ENCODE assay signal across 10 mouse cellular contexts in genomic region chr5:74190161-74190491, GRCm38 (mm10). TPM values are rescaled to one million over a fixed set of nuclear protein-coding genes. Genes with fewer than 3 reads are reported as not detected.
A peak's percentile ranks its signal among the peaks of the same experiment; 100 is the strongest.
DNase-seq lines count a peak whose midpoint lies in the region; ATAC-seq and TF ChIP-seq lines count a peak whose summit lies in the region.
"Had no signal": no experiment of that assay in that cellular context is flagged by ENCODE, and none has a peak within 500 bp of the region (broad histone marks: within the 10 kb centered on the region; RNA-seq: fewer than 3 reads in every experiment).

No protein-coding gene starts in this region.

- ATAC-seq in kidney, embryonic 14.5 days (ENCODE audit: low FRiP score, low TSS enrichment), result no peak
- ATAC-seq in embryonic facial prominence, embryonic 13.5 days (ENCODE audit: insufficient number of reproducible peaks, insufficient read depth, low FRiP score, low TSS enrichment, low read depth), result no peak
- no peak for ATAC-seq in heart, embryonic 16.5 days (replicated peaks; ENCODE audit: extremely low read depth, insufficient read depth, low FRiP score)

- no peak overlapping the region for H3K4me2 ChIP-seq in kidney, embryonic 14.5 days (replicated peaks; ENCODE audit: low read depth, low read length)
- peak overlapping the region; percentile 14; the same call in 1 of the 2 replicates for H3K4me2 ChIP-seq in embryonic facial prominence, embryonic 13.5 days
- peak overlapping the region; percentile 50 for H3K4me2 ChIP-seq in heart, embryonic 16.5 days (ENCODE audit: low read depth, low read length)

- no peak overlapping the region; the same call in 1 of the 2 replicates for H3K27ac ChIP-seq in kidney, adult 2 months (ENCODE audit: insufficient read depth, low read depth, low read length)
- no peak overlapping the region for H3K27ac ChIP-seq in kidney, embryonic 14.5 days (ENCODE audit: low read depth, low read length)
- peak overlapping the region; percentile 68 for H3K27ac ChIP-seq in embryonic facial prominence, embryonic 13.5 days
- peak overlapping the region; percentile 46 for H3K27ac ChIP-seq in heart, embryonic 16.5 days (ENCODE audit: low read length)

- H3K9ac ChIP-seq in kidney, embryonic 14.5 days (ENCODE audit: low read depth, low read length), result no peak overlapping the region
- H3K9ac ChIP-seq in embryonic facial prominence, embryonic 13.5 days, result peak overlapping the region; percentile 44; the same call in 1 of the 2 replicates
- H3K9ac ChIP-seq in heart, embryonic 16.5 days (ENCODE audit: low read length), result peak overlapping the region; percentile 49

- no peaks in the 10 kb centered on the region for H3K36me3 ChIP-seq in kidney, adult 2 months (ENCODE audit: control insufficient read depth, insufficient read depth, low read length)
- no peaks in the 10 kb centered on the region for H3K36me3 ChIP-seq in kidney, embryonic 14.5 days (ENCODE audit: control insufficient read depth, insufficient read depth, low read length)
- no peaks in the 10 kb centered on the region for H3K36me3 ChIP-seq in embryonic facial prominence, embryonic 13.5 days
- no peaks in the 10 kb centered on the region for H3K36me3 ChIP-seq in heart, embryonic 16.5 days (ENCODE audit: control insufficient read depth, insufficient read depth)
- H3K36me3 ChIP-seq: G1E had no signal

- TF ChIP-seq POLR2A in kidney, adult 2 months (IDR thresholded peaks at IDR 0.05; ENCODE audit: low read depth, low read length), result no peak

- peaks cover 6% of the 10 kb centered on the region for H3K4me1 ChIP-seq in kidney, adult 2 months (ENCODE audit: control insufficient read depth, insufficient read depth, low read length)
- peaks cover 14% of the 10 kb centered on the region for H3K4me1 ChIP-seq in kidney, embryonic 14.5 days (ENCODE audit: control insufficient read depth, insufficient read depth, low read length)
- peaks cover 53% of the 10 kb centered on the region for H3K4me1 ChIP-seq in embryonic facial prominence, embryonic 13.5 days
- peaks cover 39% of the 10 kb centered on the region for H3K4me1 ChIP-seq in heart, embryonic 16.5 days (ENCODE audit: control insufficient read depth, insufficient read depth, low read length)

- 11% methylated on average over 9 of the region's 9 CpGs for WGBS in kidney, adult 2 months
- WGBS in kidney, embryonic 14.5 days, result 59% methylated on average over 9 of the region's 9 CpGs
- 38% methylated on average over 9 of the region's 9 CpGs for WGBS in embryonic facial prominence, embryonic 13.5 days
- WGBS in heart, embryonic 16.5 days, result 34% methylated on average over 9 of the region's 9 CpGs

- no peaks in the 10 kb centered on the region for H3K27me3 ChIP-seq in kidney, adult 2 months (replicated peaks; ENCODE audit: control insufficient read depth, insufficient read depth, low read length)
- no peaks in the 10 kb centered on the region for H3K27me3 ChIP-seq in kidney, embryonic 14.5 days (ENCODE audit: control insufficient read depth, insufficient read depth, low read length)
- H3K27me3 ChIP-seq in embryonic facial prominence, embryonic 13.5 days, result 0 out of 2 replicates have a peak, but pooled peaks cover 3% of the 10 kb centered on the region
- H3K27me3 ChIP-seq in heart, embryonic 16.5 days (ENCODE audit: control insufficient read depth, insufficient read depth, low read length), result no peaks in the 10 kb centered on the region

- H3K4me3 ChIP-seq in kidney, adult 2 months (ENCODE audit: insufficient read depth, low read depth, low read length), result peak overlapping the region; percentile 33
- no peak overlapping the region for H3K4me3 ChIP-seq in kidney, embryonic 14.5 days (ENCODE audit: low read length)
- no peak overlapping the region for H3K4me3 ChIP-seq in embryonic facial prominence, embryonic 13.5 days
- H3K4me3 ChIP-seq in heart, embryonic 16.5 days (ENCODE audit: low read length), result 0 out of 2 replicates have a peak overlapping the region, but pooled peaks have one; percentile 10

- TF ChIP-seq CTCF in kidney, adult 2 months (conservative IDR thresholded peaks at IDR 0.05; ENCODE audit: insufficient read depth, insufficient read length, low read depth, low read length), result no peak

- H3K9me3 ChIP-seq in kidney, embryonic 14.5 days (ENCODE audit: control insufficient read depth, low read length), result no peaks in the 10 kb centered on the region
- H3K9me3 ChIP-seq in embryonic facial prominence, embryonic 13.5 days, result no peaks in the 10 kb centered on the region
- H3K9me3 ChIP-seq in heart, embryonic 16.5 days (replicated peaks; ENCODE audit: control insufficient read depth, low read length), result no peaks in the 10 kb centered on the region
- H3K9me3 ChIP-seq: G1E had no signal

- peak; percentile 76 for DNase-seq in kidney, adult 2 months
- peak; percentile 63 for DNase-seq in lung, postnatal 14 days
- no peak for DNase-seq in ovary, postnatal 36 days (ENCODE audit: low spot score)
- DNase-seq in cerebellum, adult 9-11 months, result no peak
- DNase-seq in embryo, embryonic 11 days, result no peak
- DNase-seq: layer of hippocampus, postnatal 36 days had no signal

RNA-seq across cellular contexts. Expression of gene Rasl11b, which starts 5.0 kb away (rescaled TPM):
- polyA plus RNA-seq in kidney, adult 2 months (2012; rRNA removed), result 43.1 and 44.9 TPM in 2 replicates
- 36.4 and 44.7 TPM in 2 replicates for polyA plus RNA-seq in kidney, embryonic 14.5 days (2014; fragmentation: Nextera tagmentation; extraction: Ambion mirVana)
- 148 and 177 TPM in 2 replicates for polyA plus RNA-seq in embryonic facial prominence, embryonic 13.5 days (2015; fragmentation: Nextera tagmentation; extraction: Ambion mirVana)
- polyA plus RNA-seq in heart, embryonic 16.5 days (2015; fragmentation: Nextera tagmentation; extraction: Ambion mirVana), result 101 and 112 TPM in 2 replicates

Comparison
In these comparisons a context has a peak if more than half of its experiments do, and no peak if none do; other contexts are left out.
1. H3K4me3 ChIP-seq: peak in kidney, adult 2 months (single experiment) and heart, embryonic 16.5 days (single experiment); none in kidney, embryonic 14.5 days (single experiment) and embryonic facial prominence, embryonic 13.5 days (single experiment).
2. DNase-seq: peak in kidney, adult 2 months (single experiment) and lung, postnatal 14 days (single experiment); none in ovary, postnatal 36 days (single experiment), cerebellum, adult 9-11 months (single experiment) and embryo, embryonic 11 days (single experiment).
3. H3K27ac ChIP-seq: peak in embryonic facial prominence, embryonic 13.5 days (single experiment) and heart, embryonic 16.5 days (single experiment); none in kidney, adult 2 months (single experiment) and kidney, embryonic 14.5 days (single experiment).